Mouse (Mus musculus): ENCODE results near the gene Ccnt1. TPM values are rescaled to one million over a fixed set of nuclear protein-coding genes. Genes with fewer than 3 reads are reported as not detected.

Ccnt1 gene
- total and polyA plus RNA-seq, 3 experiments = 19.5 to 63.2 (median 44.0) TPM

GRCm38 (mm10) chr15:98555881-98556280 is 14.8 kb downstream of the Ccnt1 start:
- H3K4me1 ChIP-seq (ENCODE audit: control insufficient read depth in 1 of 2, insufficient read depth in 2 of 2, low read length in 2 of 2) = no peaks in the 10 kb centered on the region
- no peak overlapping the region for H3K27ac ChIP-seq (ENCODE audit: control insufficient read depth, low read depth, low read length)
- TF ChIP-seq SIN3A (IDR thresholded peaks at IDR 0.05; ENCODE audit: low read length) = no peak
- no peak for TF ChIP-seq BHLHE40 (IDR thresholded peaks at IDR 0.05; ENCODE audit: borderline replicate concordance, low read depth, low read length)
- TF ChIP-seq ZKSCAN1 (IDR thresholded peaks at IDR 0.05; ENCODE audit: low read depth, low read length) = no peak
- TF ChIP-seq TCF12 (IDR thresholded peaks at IDR 0.05; ENCODE audit: low read depth, low read length) = no peak
- no peak for TF ChIP-seq ZNF384 (IDR thresholded peaks at IDR 0.05; ENCODE audit: low read depth, low read length)
- no peak for TF ChIP-seq TAL1 (IDR thresholded peaks at IDR 0.05; ENCODE audit: low read length)
- TF ChIP-seq ELF1 (IDR thresholded peaks at IDR 0.05; ENCODE audit: low read depth, low read length) = no peak
- TF ChIP-seq E2F4 (IDR thresholded peaks at IDR 0.05; ENCODE audit: borderline replicate concordance, low read depth, low read length) = no peak
- no peak for TF ChIP-seq MYB (IDR thresholded peaks at IDR 0.05; ENCODE audit: low read depth, low read length)
- no peak for TF ChIP-seq USF1 (IDR thresholded peaks at IDR 0.05; ENCODE audit: low read depth, low read length)
- no peak for TF ChIP-seq MYC (IDR thresholded peaks at IDR 0.05; ENCODE audit: low read depth, low read length)
- H3K27me3 ChIP-seq (ENCODE audit: control insufficient read depth in 1 of 2, insufficient read depth in 2 of 2, low read length in 2 of 2) = no peaks in the 10 kb centered on the region
- peaks cover 0 to 72% of the 10 kb centered on the region in 2 experiments; a peak in 2 of 4 replicates for H3K36me3 ChIP-seq (ENCODE audit: control insufficient read depth in 1 of 2, insufficient read depth in 2 of 2, low read length in 2 of 2)
- H3K4me3 ChIP-seq (ENCODE audit: control insufficient read depth in 1 of 2, insufficient read depth in 1 of 2, low read depth in 2 of 2, low read length in 2 of 2) = no peak overlapping the region
- H3K79me2 ChIP-seq (ENCODE audit: control insufficient read depth, insufficient read depth, low read length, poor library complexity) = peaks cover 24% of the 10 kb centered on the region
- no peaks in the 10 kb centered on the region for H3K9me3 ChIP-seq (replicated peaks; ENCODE audit: insufficient read depth, low read length)
- DNase-seq (ENCODE audit: low read depth, low spot score) = no peak
- no peak overlapping the region for H3K9ac ChIP-seq (ENCODE audit: control insufficient read depth, low read depth, low read length, poor library complexity, severe bottlenecking)

DNA sequence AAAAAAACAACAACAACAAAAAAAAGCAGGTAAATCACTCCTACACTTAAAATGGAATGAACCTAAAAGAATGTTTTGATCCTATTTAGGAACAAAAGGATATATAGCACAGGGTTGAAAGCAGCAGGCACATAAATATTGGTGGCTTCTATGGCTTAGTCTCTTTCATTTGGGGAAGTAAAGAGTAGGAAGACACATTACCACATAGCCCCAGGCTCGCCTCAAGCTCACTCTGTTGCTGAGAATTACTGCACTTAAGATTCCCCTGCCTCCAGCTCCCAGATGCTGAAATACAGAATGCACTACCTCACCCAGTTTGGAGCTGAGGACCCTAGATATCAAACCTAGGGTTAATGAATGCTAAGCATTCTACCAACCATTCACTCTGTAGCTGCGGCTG is 18.0 kb downstream of the Ccnt1 start:
- H3K4me3 ChIP-seq (ENCODE audit: control insufficient read depth in 1 of 2, insufficient read depth in 1 of 2, low read depth in 2 of 2, low read length in 2 of 2) = no peak overlapping the region
- H3K4me1 ChIP-seq (ENCODE audit: control insufficient read depth in 1 of 2, insufficient read depth in 2 of 2, low read length in 2 of 2) = no peaks in the 10 kb centered on the region
- peaks cover 12% of the 10 kb centered on the region for H3K79me2 ChIP-seq (ENCODE audit: control insufficient read depth, insufficient read depth, low read length, poor library complexity)
- no peak for DNase-seq (ENCODE audit: low read depth, low spot score)
- H3K36me3 ChIP-seq (ENCODE audit: control insufficient read depth in 1 of 2, insufficient read depth in 2 of 2, low read length in 2 of 2) = peaks cover 0 to 69% of the 10 kb centered on the region in 2 experiments; a peak in 2 of 4 replicates
- H3K9ac ChIP-seq (ENCODE audit: control insufficient read depth, low read depth, low read length, poor library complexity, severe bottlenecking) = no peak overlapping the region
- no peaks in the 10 kb centered on the region for H3K27me3 ChIP-seq (ENCODE audit: control insufficient read depth in 1 of 2, insufficient read depth in 2 of 2, low read length in 2 of 2)
- no peaks in the 10 kb centered on the region for H3K9me3 ChIP-seq (replicated peaks; ENCODE audit: insufficient read depth, low read length)
- H3K27ac ChIP-seq (ENCODE audit: control insufficient read depth, low read depth, low read length) = no peak overlapping the region
- TF ChIP-seq TAL1 (IDR thresholded peaks at IDR 0.05; ENCODE audit: low read length) (no peak), NRF1 (IDR thresholded peaks at IDR 0.05; ENCODE audit: insufficient read depth, low read depth, low read length, poor library complexity, severe bottlenecking) (no peak), MAFK (IDR thresholded peaks at IDR 0.05; ENCODE audit: borderline replicate concordance, low read depth, low read length) (no peak), GATA1 (IDR thresholded peaks at IDR 0.05; ENCODE audit: low read depth, low read length) (no peak), TBP (IDR thresholded peaks at IDR 0.05; ENCODE audit: low read depth, low read length) (no peak), GABPA (IDR thresholded peaks at IDR 0.05; ENCODE audit: low read depth, low read length) (no peak), ZC3H11A (IDR thresholded peaks at IDR 0.05; ENCODE audit: low read depth, low read length) (no peak), MXI1 (IDR thresholded peaks at IDR 0.05; ENCODE audit: low read depth, low read length) (no peak), ZNF384 (IDR thresholded peaks at IDR 0.05; ENCODE audit: low read depth, low read length) (no peak), UBTF (IDR thresholded peaks at IDR 0.05; ENCODE audit: borderline replicate concordance, insufficient read depth, low read depth, low read length) (no peak), MEF2A (IDR thresholded peaks at IDR 0.05; ENCODE audit: extremely low read depth, insufficient replicate concordance, low read depth, low read length, poor library complexity, severe bottlenecking) (no peak), BHLHE40 (IDR thresholded peaks at IDR 0.05; ENCODE audit: borderline replicate concordance, low read depth, low read length) (no peak)
